In the genomic region with DNA sequence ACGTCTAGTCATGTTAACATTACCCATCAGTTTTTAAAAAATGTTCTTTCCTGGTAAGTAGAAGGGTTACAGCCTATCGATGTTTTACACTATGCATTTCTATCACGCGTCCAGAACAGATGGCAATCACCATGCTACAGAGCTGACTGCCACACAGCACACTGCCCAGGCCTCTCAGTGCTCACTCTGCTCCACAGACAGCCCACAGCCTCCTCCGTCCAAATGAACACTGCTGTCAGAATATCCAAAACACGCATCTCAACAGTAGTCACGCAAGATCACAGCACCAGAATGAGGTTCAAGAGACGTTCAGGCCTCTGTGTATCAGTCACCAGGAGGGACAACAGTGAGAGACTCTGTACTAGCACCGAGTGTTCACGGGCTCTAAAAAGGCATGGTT, we compare ENCODE assay signal across 13 mouse cellular contexts.
"Had no signal": no experiment of that assay in that cellular context is flagged by ENCODE, and none has a peak within 500 bp of the region (broad histone marks: within the 10 kb centered on the region; RNA-seq: fewer than 3 reads in every experiment).

No protein-coding gene starts in this region.

- DNase-seq: kidney, postnatal 25 days; lung, adult 2 months; lung, postnatal 36 days; retina, postnatal 1 day; right cerebral cortex, postnatal 4 days; spleen, adult 18-20 months; thymus, adult 18-20 months; thymus, postnatal 14 days had no signal

- ATAC-seq: lung, postnatal 0 days; midbrain, embryonic 15.5 days had no signal

- H3K27ac ChIP-seq: limb, embryonic 10.5 days; liver, embryonic 15.5 days; midbrain, embryonic 15.5 days; neural tube, embryonic 12.5 days had no signal

- H3K4me3 ChIP-seq: limb, embryonic 10.5 days; liver, embryonic 15.5 days; midbrain, embryonic 15.5 days; neural tube, embryonic 12.5 days had no signal
